Mouse (Mus musculus): ENCODE results near the gene Brd1.

- no peak for TF ChIP-seq CTCF (IDR thresholded peaks at IDR 0.05; ENCODE audit: low read depth)
- TF ChIP-seq EP300 (IDR thresholded peaks at IDR 0.05; ENCODE audit: low read depth): no peak
These were observed 16.8 kb downstream of the Brd1 start for GRCm38 (mm10) chr15:88717239-88717638.

Data from heart, postnatal 0 days (tissue).